Mouse (Mus musculus) ZHBTc4 (cell line): ENCODE measurements around the gene Zbtb32.

ENCODE experiments used
- DNase-seq: peaks from one replicate; pipeline ENCODE4 v3.0.0-alpha.2; 2011; ENCODE audit warnings: low read depth, low spot score

Gene Zbtb32

GRCm38 (mm10) chr7:30598786-30599185 is at the start of gene Zbtb32:
TSS of gene Zbtb32 (minus strand) at chr7:30598909.
- peak; percentile 84 for DNase-seq

- DNase-seq: peak; percentile 54
Observed at GRCm38 (mm10) chr7:30639083-30639482, 40.4 kb upstream of the Zbtb32 start.

GRCm38 (mm10) chr7:30636395-30636794 is 37.7 kb upstream of the Zbtb32 start:
- DNase-seq: no peak

- DNase-seq: no peak
Observed at GRCm38 (mm10) chr7:30635752-30636151, 37.0 kb upstream of the Zbtb32 start, which contains the start of gene Etv2. TSS of gene Etv2 (minus strand) at chr7:30635852.

- peak; percentile 93 for DNase-seq
Observed at GRCm38 (mm10) chr7:30634621-30635020, 35.9 kb upstream of the Zbtb32 start.

- peak; percentile 47 for DNase-seq
Observed at GRCm38 (mm10) chr7:30633762-30634412, 35.2 kb upstream of the Zbtb32 start.

- DNase-seq: no peak
Observed at GRCm38 (mm10) chr7:30629013-30629412, 30.3 kb upstream of the Zbtb32 start.

GRCm38 (mm10) chr7:30626647-30627046 is 27.9 kb upstream of the Zbtb32 start:
- DNase-seq: peak; percentile 80

GRCm38 (mm10) chr7:30625530-30626384 is 27.0 kb upstream of the Zbtb32 start, which contains the start of gene Cox6b1:
TSS of gene Cox6b1 (minus strand) at chr7:30626151.
- peak; percentile 95 for DNase-seq

- DNase-seq: peak; percentile 78
Observed at GRCm38 (mm10) chr7:30619202-30619601, 20.5 kb upstream of the Zbtb32 start.

- no peak for DNase-seq
Observed at GRCm38 (mm10) chr7:30618658-30619057, 19.9 kb upstream of the Zbtb32 start.

- DNase-seq: peak; percentile 90
Observed at GRCm38 (mm10) chr7:30615049-30615760, 16.5 kb upstream of the Zbtb32 start.

- DNase-seq: peak; percentile 66
Observed at GRCm38 (mm10) chr7:30614454-30614853, 15.7 kb upstream of the Zbtb32 start.

- peak; percentile 90 for DNase-seq
Observed at GRCm38 (mm10) chr7:30613529-30614112, 14.9 kb upstream of the Zbtb32 start.

GRCm38 (mm10) chr7:30612654-30613402 is 14.1 kb upstream of the Zbtb32 start, which contains the start of gene Upk1a:
TSS of gene Upk1a (minus strand) at chr7:30612847.
- no peak for DNase-seq

- DNase-seq: no peak
Observed at GRCm38 (mm10) chr7:30610043-30610442, 11.3 kb upstream of the Zbtb32 start.

- DNase-seq: peak; percentile 48
Observed at GRCm38 (mm10) chr7:30608476-30608875, 9.8 kb upstream of the Zbtb32 start.

GRCm38 (mm10) chr7:30607706-30608309 is 9.1 kb upstream of the Zbtb32 start:
- peak; percentile 97 for DNase-seq

- DNase-seq: no peak
Observed at GRCm38 (mm10) chr7:30604944-30605343, 6.2 kb upstream of the Zbtb32 start.

GRCm38 (mm10) chr7:30604424-30604823 is 5.7 kb upstream of the Zbtb32 start:
- peak; percentile 37 for DNase-seq
